ENCODE assay signal across 26 mouse cellular contexts in the genomic region with DNA sequence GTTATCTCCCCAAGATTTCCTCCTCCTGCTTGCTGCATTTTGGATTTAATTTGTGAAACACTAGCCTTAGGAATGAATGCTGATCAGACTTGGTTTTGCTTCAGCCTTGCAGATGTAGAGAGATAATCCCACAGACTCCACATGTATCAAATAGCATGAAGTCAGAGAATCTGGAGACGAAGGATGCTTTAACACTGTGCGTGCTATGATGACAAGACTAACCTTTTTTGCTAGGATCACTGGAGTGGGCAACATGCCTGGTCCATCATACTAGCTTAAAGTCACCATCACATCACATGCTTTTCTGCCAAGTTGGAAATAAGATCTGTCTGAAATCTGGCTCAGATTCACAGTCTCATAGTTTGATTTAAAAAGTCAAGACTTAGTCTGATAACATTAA. TPM values are rescaled to one million over a fixed set of nuclear protein-coding genes. Genes with fewer than 3 reads are reported as not detected.
"Had no signal": no experiment of that assay in that cellular context is flagged by ENCODE, and none has a peak within 500 bp of the region (broad histone marks: within the 10 kb centered on the region; RNA-seq: fewer than 3 reads in every experiment).

No protein-coding gene starts in this region.

- H3K4me3 ChIP-seq: heart, adult 2 months; hindbrain, embryonic 13.5 days; hindbrain, embryonic 15.5 days; kidney, embryonic 15.5 days; limb, embryonic 13.5 days; liver, embryonic 13.5 days; liver, embryonic 15.5 days had no signal

- H3K27ac ChIP-seq: heart, adult 2 months; hindbrain, embryonic 13.5 days; hindbrain, embryonic 15.5 days; hindbrain, postnatal 0 days; kidney, embryonic 15.5 days; kidney, postnatal 0 days; limb, embryonic 13.5 days; liver, embryonic 13.5 days; liver, embryonic 15.5 days had no signal

- ATAC-seq: hindbrain, postnatal 0 days; intestine, embryonic 16.5 days; liver, postnatal 0 days had no signal

- H3K27me3 ChIP-seq: hindbrain, embryonic 13.5 days; hindbrain, embryonic 15.5 days; kidney, embryonic 15.5 days; limb, embryonic 13.5 days; liver, embryonic 13.5 days; liver, embryonic 15.5 days had no signal

- DNase-seq: gastrocnemius, postnatal 14 days; gastrocnemius, postnatal 36 days; heart, adult 11 months; heart, adult 2 months; heart, postnatal 14 days; heart, postnatal 36 days; kidney, adult 11 months; kidney, adult 2 months; kidney, adult 9 months; kidney, postnatal 14 days; kidney, postnatal 36 days; layer of hippocampus, adult 9-11 months; layer of hippocampus, postnatal 36 days; liver; liver, embryonic 13.5 days; liver, postnatal 0 days had no signal

- H3K9me3 ChIP-seq: hindbrain, embryonic 13.5 days; hindbrain, embryonic 15.5 days; kidney, embryonic 15.5 days; limb, embryonic 13.5 days; liver, embryonic 13.5 days; liver, embryonic 15.5 days had no signal

- H3K4me2 ChIP-seq: hindbrain, embryonic 13.5 days; hindbrain, embryonic 15.5 days; kidney, embryonic 15.5 days; limb, embryonic 13.5 days; liver, embryonic 11.5 days; liver, embryonic 13.5 days; liver, embryonic 15.5 days had no signal

- H3K36me3 ChIP-seq: hindbrain, embryonic 15.5 days; liver, embryonic 13.5 days; liver, embryonic 15.5 days had no signal

- H3K9ac ChIP-seq: hindbrain, embryonic 13.5 days; hindbrain, embryonic 15.5 days; kidney, embryonic 15.5 days; limb, embryonic 13.5 days; liver, embryonic 13.5 days; liver, embryonic 15.5 days; liver, postnatal 0 days had no signal

RNA-seq across cellular contexts. Expression of gene Wnt5b, which starts 43.8 kb away (rescaled TPM):
- total RNA-seq: hematopoietic stem cell, adult 5-6 weeks had no signal
